Comparison of ENCODE assay signal across 10 mouse cellular contexts in genomic region chr2:20445156-20446155, GRCm38 (mm10).
DNase-seq lines count a peak whose midpoint lies in the region; ATAC-seq lines count a peak whose summit lies in the region.
"Had no signal": no experiment of that assay in that cellular context is flagged by ENCODE, and none has a peak within 500 bp of the region (broad histone marks: within the 10 kb centered on the region; RNA-seq: fewer than 3 reads in every experiment).

No protein-coding gene starts in this region.

- H3K27me3 ChIP-seq in lung, embryonic 15.5 days, result no peaks in the 10 kb centered on the region
- no peaks in the 10 kb centered on the region for H3K27me3 ChIP-seq in heart, embryonic 16.5 days (ENCODE audit: control insufficient read depth, insufficient read depth, low read length)
- H3K27me3 ChIP-seq in stomach, embryonic 15.5 days (replicated peaks), result no peaks in the 10 kb centered on the region
- H3K27me3 ChIP-seq: neural tube, embryonic 12.5 days had no signal

- H3K36me3 ChIP-seq in lung, embryonic 15.5 days, result no peaks in the 10 kb centered on the region
- H3K36me3 ChIP-seq in heart, embryonic 16.5 days (ENCODE audit: control insufficient read depth, insufficient read depth), result no peaks in the 10 kb centered on the region
- H3K36me3 ChIP-seq in stomach, embryonic 15.5 days, result no peaks in the 10 kb centered on the region
- H3K36me3 ChIP-seq: neural tube, embryonic 12.5 days had no signal

- peak; percentile 69 for ATAC-seq in lung, embryonic 15.5 days (ENCODE audit: borderline replicate concordance, extremely low read depth, low FRiP score, low TSS enrichment)
- ATAC-seq in heart, embryonic 16.5 days (replicated peaks; ENCODE audit: extremely low read depth, insufficient read depth, low FRiP score), result peak; percentile 68
- peak; percentile 79 for ATAC-seq in stomach, embryonic 15.5 days (ENCODE audit: insufficient read depth, low FRiP score, low read depth)
- ATAC-seq in monocyte, adult 5-6 weeks (replicated peaks; ENCODE audit: insufficient number of reproducible peaks, low FRiP score, low TSS enrichment, poor library complexity, severe bottlenecking), result no peak

- H3K27ac ChIP-seq in lung, embryonic 15.5 days, result peak overlapping the region; percentile 75
- peak overlapping the region; percentile 73 for H3K27ac ChIP-seq in heart, embryonic 16.5 days (ENCODE audit: low read length)
- H3K27ac ChIP-seq in stomach, embryonic 15.5 days, result peak overlapping the region; percentile 40; the same call in 1 of the 2 replicates
- H3K27ac ChIP-seq: neural tube, embryonic 12.5 days had no signal

- WGBS in lung, embryonic 15.5 days, result 18% methylated on average over 17 of the region's 17 CpGs
- WGBS in heart, embryonic 16.5 days, result 31% methylated on average over 17 of the region's 17 CpGs
- WGBS in stomach, embryonic 15.5 days, result 45% methylated on average over 17 of the region's 17 CpGs

- no peak for DNase-seq in lung, adult 18-20 months
- DNase-seq in kidney, postnatal 25 days, result peak; percentile 55 to 58
- DNase-seq in urinary bladder, postnatal 10 days (ENCODE audit: low spot score), result no peak
- DNase-seq in thymus, postnatal 14 days, result no peak
- DNase-seq: layer of hippocampus, adult 9-11 months had no signal

- peak overlapping the region; percentile 34 for H3K4me2 ChIP-seq in lung, embryonic 15.5 days
- H3K4me2 ChIP-seq in heart, embryonic 16.5 days (ENCODE audit: low read depth, low read length), result peak overlapping the region; percentile 26; the same call in 1 of the 2 replicates
- H3K4me2 ChIP-seq in stomach, embryonic 15.5 days, result peak overlapping the region; percentile 11
- H3K4me2 ChIP-seq: neural tube, embryonic 12.5 days had no signal

- H3K9ac ChIP-seq in lung, embryonic 15.5 days, result no peak overlapping the region
- no peak overlapping the region for H3K9ac ChIP-seq in heart, embryonic 16.5 days (ENCODE audit: low read length)
- H3K9ac ChIP-seq in stomach, embryonic 15.5 days, result no peak overlapping the region
- H3K9ac ChIP-seq: neural tube, embryonic 12.5 days had no signal

- no peak overlapping the region for H3K4me3 ChIP-seq in lung, embryonic 15.5 days
- no peak overlapping the region for H3K4me3 ChIP-seq in heart, embryonic 16.5 days (ENCODE audit: low read length)
- no peak overlapping the region for H3K4me3 ChIP-seq in stomach, embryonic 15.5 days (replicated peaks)
- H3K4me3 ChIP-seq: neural tube, embryonic 12.5 days had no signal

- no peaks in the 10 kb centered on the region for H3K9me3 ChIP-seq in lung, embryonic 15.5 days
- H3K9me3 ChIP-seq in heart, embryonic 16.5 days (replicated peaks; ENCODE audit: control insufficient read depth, low read length), result no peaks in the 10 kb centered on the region
- H3K9me3 ChIP-seq in stomach, embryonic 15.5 days, result no peaks in the 10 kb centered on the region
- H3K9me3 ChIP-seq: neural tube, embryonic 12.5 days had no signal

- H3K4me1 ChIP-seq in lung, embryonic 15.5 days, result peaks cover 26% of the 10 kb centered on the region
- peaks cover 20% of the 10 kb centered on the region for H3K4me1 ChIP-seq in heart, embryonic 16.5 days (ENCODE audit: control insufficient read depth, insufficient read depth, low read length)
- H3K4me1 ChIP-seq in stomach, embryonic 15.5 days, result 0 out of 2 replicates have a peak, but pooled peaks cover 3% of the 10 kb centered on the region
- H3K4me1 ChIP-seq: neural tube, embryonic 12.5 days had no signal

Comparison
In these comparisons a context has a peak if more than half of its experiments do, and no peak if none do; other contexts are left out.
1. DNase-seq: peak in kidney, postnatal 25 days (2 of 2); none in lung, adult 18-20 months (0 of 2), urinary bladder, postnatal 10 days (single experiment) and thymus, postnatal 14 days (single experiment).
2. Peak in every context shown above with its lines, with median percentiles within 50 percentile points of each other: H3K27ac ChIP-seq and H3K4me2 ChIP-seq.